Mouse (Mus musculus): ENCODE measurements around the gene Nek7. TPM values are rescaled to one million over a fixed set of nuclear protein-coding genes. Genes with fewer than 3 reads are reported as not detected.

The Nek7 gene
- total and polyA plus RNA-seq, 3 experiments: 29.1 to 75.1 (median 63.7) TPM

DNA sequence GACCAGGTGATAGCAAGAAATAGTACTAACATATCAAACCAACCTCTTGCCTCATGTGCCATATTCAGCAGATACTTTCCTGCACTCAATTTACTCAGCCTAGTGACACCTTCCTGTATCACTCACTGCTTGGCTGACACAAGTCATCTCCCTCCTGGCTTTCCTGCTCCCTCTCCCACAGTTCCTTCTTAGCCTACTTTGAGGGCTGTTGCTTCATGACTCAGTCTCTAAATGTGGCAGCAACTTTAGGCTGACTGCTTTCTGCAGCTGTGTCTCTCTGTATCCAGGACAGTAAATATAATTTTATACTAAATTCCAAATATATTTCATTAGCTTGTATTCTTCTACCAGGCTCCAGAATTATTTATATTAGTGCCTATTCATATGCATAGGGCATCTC is 34.3 kb upstream of the Nek7 start:
- H3K4me3 ChIP-seq (replicated peaks in 1 of 3; ENCODE audit: low read depth in 2 of 3, low read length in 2 of 3, poor library complexity in 1 of 3): no peak overlapping the region
- no peak for DNase-seq (ENCODE audit: extremely low read depth)
- H3K4me2 ChIP-seq (ENCODE audit: insufficient read depth, low read depth, poor library complexity, severe bottlenecking): no peak overlapping the region
- H3K36me3 ChIP-seq (replicated peaks in 1 of 2; ENCODE audit: control insufficient read depth in 1 of 2, insufficient read depth in 1 of 2, low read length in 1 of 2): no peaks in the 10 kb centered on the region
- H3K27ac ChIP-seq (ENCODE audit: insufficient read depth, low read depth): no peak overlapping the region
- H3K27me3 ChIP-seq (replicated peaks): no peaks in the 10 kb centered on the region
- dilution Hi-C loops (cut with MboI; ENCODE audit: extremely low pct_ligation_motif_present, extremely low pct_unique_long_range_greater_than_20kb, low sequenced_read_pairs): no loop called here
- H3K4me1 ChIP-seq (ENCODE audit: control insufficient read depth in 1 of 2, insufficient read depth in 2 of 2): no peaks in the 10 kb centered on the region
- no peaks in the 10 kb centered on the region for H3K79me2 ChIP-seq (replicated peaks; ENCODE audit: control insufficient read depth, extremely low read depth, insufficient read depth, poor library complexity, severe bottlenecking)
- in situ Hi-C loops (cut with MboI; ENCODE audit: low pct_ligation_motif_present, low pct_unique_long_range_greater_than_20kb, low sequenced_read_pairs): no loop called here
- no peak overlapping the region for H3K9ac ChIP-seq (ENCODE audit: insufficient read depth, low read depth)
- TF ChIP-seq MEF2A (IDR thresholded peaks at IDR 0.05; ENCODE audit: borderline replicate concordance, low read depth, low read length): no peak
- no peak for TF ChIP-seq POLR2A (IDR thresholded peaks at IDR 0.05; ENCODE audit: low read depth, low read length)
- TF ChIP-seq PAX5 (IDR thresholded peaks at IDR 0.05; ENCODE audit: low read length): no peak
- TF ChIP-seq ZC3H11A (IDR thresholded peaks at IDR 0.05; ENCODE audit: low read depth, low read length): no peak
- no peak for TF ChIP-seq ZKSCAN1 (IDR thresholded peaks at IDR 0.05; ENCODE audit: borderline replicate concordance, low read depth, low read length)
- TF ChIP-seq TCF12 (IDR thresholded peaks at IDR 0.05; ENCODE audit: low read depth, low read length): no peak
- no peak for TF ChIP-seq POLR2AphosphoS2 (IDR thresholded peaks at IDR 0.05; ENCODE audit: low read depth, low read length)
- no peak for TF ChIP-seq ZNF384 (IDR thresholded peaks at IDR 0.05; ENCODE audit: low read depth, low read length)
- no peak for TF ChIP-seq USF1 (IDR thresholded peaks at IDR 0.05; ENCODE audit: low read depth, low read length)
- TF ChIP-seq TBP (conservative IDR thresholded peaks at IDR 0.05; ENCODE audit: low read depth, low read length): no peak
- no peak for TF ChIP-seq MXI1 (IDR thresholded peaks at IDR 0.05; ENCODE audit: low read depth, low read length)
- TF ChIP-seq NELFE (IDR thresholded peaks at IDR 0.05; ENCODE audit: low read depth, low read length): no peak
- no peak for TF ChIP-seq IRF4 (IDR thresholded peaks at IDR 0.05; ENCODE audit: low read depth, low read length)
- no peak for TF ChIP-seq ETS1 (conservative IDR thresholded peaks at IDR 0.05; ENCODE audit: low read depth, low read length)
- no peak for TF ChIP-seq CHD1 (IDR thresholded peaks at IDR 0.05; ENCODE audit: low read depth, low read length)
- TF ChIP-seq MAFK (IDR thresholded peaks at IDR 0.05; ENCODE audit: insufficient replicate concordance, low read length): no peak
- no peak for TF ChIP-seq MAX (IDR thresholded peaks at IDR 0.05; ENCODE audit: low read length)
- H3K9me3 ChIP-seq (replicated peaks; ENCODE audit: low read length): no peaks in the 10 kb centered on the region

DNA sequence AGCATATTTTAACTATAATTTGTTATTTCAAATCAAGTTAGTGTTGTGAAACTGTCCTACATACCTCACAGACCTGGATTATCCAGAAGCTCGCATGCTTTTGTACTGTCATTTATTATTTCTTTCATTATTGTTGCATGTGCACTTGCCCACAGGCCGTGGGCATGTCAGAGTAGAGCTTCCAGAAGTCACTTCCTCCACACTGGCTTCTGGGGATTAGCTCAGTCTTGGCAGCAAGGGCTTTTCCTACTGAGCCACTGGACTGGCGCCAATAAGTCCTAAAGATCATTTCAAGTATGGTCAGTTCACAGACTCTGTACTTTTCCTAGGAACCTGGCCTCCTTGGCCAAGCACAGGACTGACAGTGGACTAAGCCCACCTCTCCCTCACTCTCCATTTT is 25.1 kb upstream of the Nek7 start:
- Histone ChIP-seq H3K36me3 (replicated peaks in 1 of 2; ENCODE audit: control insufficient read depth in 1 of 2, insufficient read depth in 1 of 2, low read length in 1 of 2) (no peaks in the 10 kb centered on the region), H3K4me1 (ENCODE audit: control insufficient read depth in 1 of 2, insufficient read depth in 2 of 2) (no peaks in the 10 kb centered on the region), H3K4me2 (ENCODE audit: insufficient read depth, low read depth, poor library complexity, severe bottlenecking) (no peak overlapping the region), H3K27ac (ENCODE audit: insufficient read depth, low read depth) (no peak overlapping the region), H3K9me3 (replicated peaks; ENCODE audit: low read length) (no peaks in the 10 kb centered on the region), H3K27me3 (replicated peaks) (no peaks in the 10 kb centered on the region), H3K9ac (ENCODE audit: insufficient read depth, low read depth) (no peak overlapping the region), H3K4me3 (replicated peaks in 1 of 3; ENCODE audit: low read depth in 2 of 3, low read length in 2 of 3, poor library complexity in 1 of 3) (no peak overlapping the region), H3K79me2 (replicated peaks; ENCODE audit: control insufficient read depth, extremely low read depth, insufficient read depth, poor library complexity, severe bottlenecking) (no peaks in the 10 kb centered on the region)
- TF ChIP-seq GABPA (IDR thresholded peaks at IDR 0.05; ENCODE audit: insufficient replicate concordance, low read depth, low read length) (no peak), JUND (conservative IDR thresholded peaks at IDR 0.05; ENCODE audit: low read depth, low read length) (no peak)
- dilution Hi-C loops (cut with MboI; ENCODE audit: extremely low pct_ligation_motif_present, extremely low pct_unique_long_range_greater_than_20kb, low sequenced_read_pairs) (no loop called here), in situ Hi-C loops (cut with MboI; ENCODE audit: low pct_ligation_motif_present, low pct_unique_long_range_greater_than_20kb, low sequenced_read_pairs) (no loop called here)
- DNase-seq (ENCODE audit: extremely low read depth): no peak

Data from CH12.LX (cell line).